Mouse (Mus musculus) adrenal gland, adult (tissue): ENCODE data around the gene Tas1r1.
A peak's percentile ranks its signal among the peaks of the same experiment; 100 is the strongest.

ENCODE experiments used
- DNase-seq, 2 experiments: peaks; one replicate each; pipeline ENCODE4 v3.0.0; 2022 to 2023; ENCODE audit warnings: low spot score in 1 of 2; ENCODE audit not compliant: inconsistent age in 2 of 2

Tas1r1 gene

GRCm38 (mm10) chr4:151989110-151989488 is 49.3 kb downstream of the Tas1r1 start:
- no peak for DNase-seq

- DNase-seq: peak; percentile 88 to 96
Measured at GRCm38 (mm10) chr4:151988342-151989109, 49.8 kb downstream of the Tas1r1 start, which contains the start of gene Thap3. Thap3 (minus strand) TSS chr4:151988997.

- no peak for DNase-seq
Measured at GRCm38 (mm10) chr4:151988014-151988341, 50.4 kb downstream of the Tas1r1 start.

GRCm38 (mm10) chr4:151986650-151987049 is 51.7 kb downstream of the Tas1r1 start:
- peak in 1 of 2 experiments; percentile 33 for DNase-seq

GRCm38 (mm10) chr4:151985886-151986285 is 52.5 kb downstream of the Tas1r1 start:
- DNase-seq: no peak

GRCm38 (mm10) chr4:151983560-151983959 is 54.8 kb downstream of the Tas1r1 start:
- DNase-seq: no peak

- no peak for DNase-seq
Measured at GRCm38 (mm10) chr4:151983043-151983442, 55.3 kb downstream of the Tas1r1 start.

- peak; percentile 84 to 95 for DNase-seq
Measured at GRCm38 (mm10) chr4:151981363-151981762, 57.0 kb downstream of the Tas1r1 start.

GRCm38 (mm10) chr4:151980699-151981098 is 57.7 kb downstream of the Tas1r1 start:
- DNase-seq: peak in 1 of 2 experiments; percentile 61
